Mouse (Mus musculus) c-Kit-positive CD71-negative TER-119-negative erythroid progenitor cells, embryonic 14.5 days (primary cell): ENCODE measurements around the gene Birc2.

Experiments used
- DNase-seq: peaks from one replicate; pipeline ENCODE4 v3.0.0-alpha.2; 2013; ENCODE audit warnings: low read depth

The Birc2 gene

DNA sequence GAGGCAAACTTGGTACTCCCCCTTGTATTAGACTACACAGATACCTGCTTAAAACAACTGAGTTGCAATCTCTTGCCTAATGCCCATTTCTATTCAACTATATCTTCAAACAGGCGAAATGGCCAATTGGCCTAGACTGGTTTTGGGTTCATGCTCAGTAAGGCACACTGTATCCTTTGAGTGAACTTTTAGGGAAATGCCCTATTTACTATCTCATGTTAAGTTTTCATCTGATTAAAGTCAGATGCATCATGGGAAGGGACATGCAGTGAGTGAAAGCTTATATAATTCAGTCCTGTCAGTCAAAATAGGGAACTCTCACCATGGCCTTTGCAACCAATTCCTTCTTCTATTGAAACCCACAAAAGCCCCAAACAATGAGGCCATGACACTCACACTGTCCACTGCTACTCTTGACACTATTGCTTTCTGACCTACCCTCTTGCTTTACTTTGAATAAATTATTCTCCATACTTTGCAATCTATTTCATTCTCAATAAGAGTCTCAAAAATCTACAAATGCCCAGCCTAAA lies 9.9 kb upstream of the Birc2 start:
- no peak for DNase-seq

DNA sequence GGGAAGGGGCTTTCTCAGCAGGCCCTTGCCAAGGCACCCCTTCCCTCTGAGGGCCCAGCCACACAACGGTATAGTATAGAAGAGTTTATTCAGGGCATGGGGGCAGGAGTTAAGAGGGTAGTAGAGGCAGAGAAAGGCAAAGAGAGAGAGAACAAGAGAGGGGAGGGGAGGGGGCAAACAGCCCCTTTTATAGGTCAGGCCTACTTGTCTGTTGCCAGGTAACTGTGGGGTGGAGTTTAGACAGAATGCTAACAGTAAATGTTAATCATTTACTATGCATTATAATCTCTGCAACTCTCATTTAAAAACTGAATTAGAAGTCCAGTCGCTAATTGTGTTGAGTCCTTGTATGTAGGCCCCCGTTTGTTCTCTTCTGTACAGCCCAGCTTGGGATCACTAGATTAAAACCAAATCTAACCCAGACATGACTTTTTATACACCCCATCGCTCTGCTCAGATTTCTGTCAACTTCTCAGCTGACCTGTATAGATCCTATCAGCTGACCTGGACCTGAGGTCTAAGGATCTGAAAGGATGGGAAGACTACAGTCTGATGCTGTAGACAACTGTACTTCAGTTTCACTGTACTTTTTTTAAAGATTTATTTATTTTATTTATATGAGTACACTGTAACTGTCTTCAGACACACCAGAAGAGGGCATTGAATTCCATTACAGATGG lies 8.5 kb upstream of the Birc2 start:
- DNase-seq, result no peak

DNA sequence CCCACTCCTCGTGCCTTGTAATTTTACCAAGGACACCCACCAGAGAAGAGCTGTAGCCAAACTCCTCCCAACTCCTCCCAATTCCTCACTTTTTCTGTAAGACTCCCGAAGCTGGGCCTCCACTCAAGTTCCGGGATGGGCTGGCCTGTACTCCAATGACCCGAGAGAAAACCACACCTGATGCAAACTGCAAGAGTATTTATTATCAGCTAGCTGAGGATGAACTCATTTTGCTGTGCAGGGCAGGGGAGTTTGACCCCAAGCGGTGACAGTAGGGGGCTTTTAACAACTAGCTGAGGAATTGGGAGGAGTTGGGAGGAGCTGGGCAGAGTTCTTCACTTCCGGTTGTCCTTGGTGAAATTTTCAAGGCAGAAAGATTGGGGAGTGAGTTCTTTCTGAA lies 4.4 kb upstream of the Birc2 start:
- no peak for DNase-seq

DNA sequence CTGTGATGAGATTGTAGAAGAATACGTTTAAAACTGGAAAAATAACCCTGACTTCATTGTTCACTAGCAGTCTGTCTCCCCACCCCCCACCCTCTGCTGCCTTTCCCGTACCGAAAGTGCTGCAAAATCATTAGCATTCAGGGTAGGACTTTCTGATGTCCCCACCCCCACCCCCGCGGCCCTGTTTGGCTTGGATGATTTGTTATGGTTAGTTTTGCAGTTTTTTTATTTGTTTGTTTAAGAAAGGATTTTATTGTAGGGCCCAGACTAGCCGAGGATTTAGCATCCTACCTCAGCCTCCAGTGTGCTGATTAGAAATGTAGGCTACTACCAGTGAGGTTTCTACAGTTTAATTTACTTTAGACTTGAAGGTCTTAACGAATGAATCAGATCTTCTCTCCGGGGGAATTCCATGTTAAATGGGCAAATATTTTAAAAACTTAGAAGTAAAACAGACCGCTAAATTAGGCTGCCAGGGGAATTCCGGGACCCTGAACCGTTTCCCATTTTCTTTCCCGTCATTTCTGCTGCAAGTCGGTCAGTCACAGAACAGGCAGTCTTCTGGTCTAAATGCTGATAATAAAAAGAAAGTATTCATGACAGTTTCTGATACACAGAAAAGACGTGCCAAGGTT lies 1.1 kb upstream of the Birc2 start:
- no peak for DNase-seq

DNA sequence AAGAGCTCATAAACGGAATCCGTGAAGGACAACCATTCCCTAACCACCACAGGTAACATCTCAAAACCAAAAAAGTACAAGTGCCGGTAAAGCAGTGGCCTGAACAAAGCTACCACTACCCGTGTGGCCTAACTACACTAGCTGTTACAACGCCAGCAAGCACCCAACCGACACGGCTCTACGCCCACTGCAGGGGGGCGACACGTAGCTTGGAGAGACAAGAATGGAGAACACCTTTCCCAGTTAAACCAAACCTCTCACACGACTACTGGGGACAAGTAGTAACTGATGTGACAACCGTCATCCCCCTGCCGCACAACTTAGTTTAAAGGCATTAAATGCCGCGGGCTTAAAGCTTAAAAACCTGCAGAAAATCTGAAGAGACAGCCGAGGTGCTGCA lies 533 bp downstream of the Birc2 start:
- DNase-seq, result peak; percentile 39

DNA sequence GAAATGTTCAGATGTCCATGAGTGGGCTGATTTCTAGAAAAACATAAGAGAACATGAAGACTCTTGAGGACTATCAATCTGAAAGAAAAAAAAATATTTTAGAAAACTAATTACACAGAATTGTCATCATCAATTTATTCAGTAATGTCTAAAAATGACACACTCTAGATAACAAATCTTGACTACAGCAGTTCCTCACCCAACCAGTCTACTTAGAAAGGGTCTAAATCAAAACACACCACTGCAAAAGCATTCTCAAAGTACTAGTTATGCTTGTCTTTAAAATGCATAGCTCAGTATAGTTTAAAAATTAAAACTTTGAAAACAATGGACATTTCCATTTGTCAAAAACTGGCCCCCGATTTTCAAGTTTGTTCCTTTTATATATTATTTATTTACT lies 1.6 kb downstream of the Birc2 start:
- no peak for DNase-seq

DNA sequence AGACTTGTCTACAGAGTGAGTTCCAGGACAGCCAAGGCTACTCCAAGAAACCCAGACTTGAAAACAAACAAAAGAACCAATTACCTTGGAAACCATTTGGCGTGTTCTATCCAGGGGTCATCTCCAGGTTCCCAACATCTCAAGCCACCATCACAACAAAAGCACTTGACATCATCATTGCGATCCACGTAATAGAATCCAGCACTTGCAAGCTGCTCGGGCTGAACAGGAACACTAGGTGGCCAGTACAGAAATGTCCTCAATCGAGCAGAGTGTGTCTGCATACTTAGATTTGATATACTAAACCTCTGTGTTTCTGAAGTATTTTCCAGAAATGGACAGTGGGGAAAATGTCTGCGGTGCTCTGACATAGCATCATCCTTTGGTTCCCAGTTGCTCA lies 3.4 kb downstream of the Birc2 start:
- DNase-seq, result no peak

DNA sequence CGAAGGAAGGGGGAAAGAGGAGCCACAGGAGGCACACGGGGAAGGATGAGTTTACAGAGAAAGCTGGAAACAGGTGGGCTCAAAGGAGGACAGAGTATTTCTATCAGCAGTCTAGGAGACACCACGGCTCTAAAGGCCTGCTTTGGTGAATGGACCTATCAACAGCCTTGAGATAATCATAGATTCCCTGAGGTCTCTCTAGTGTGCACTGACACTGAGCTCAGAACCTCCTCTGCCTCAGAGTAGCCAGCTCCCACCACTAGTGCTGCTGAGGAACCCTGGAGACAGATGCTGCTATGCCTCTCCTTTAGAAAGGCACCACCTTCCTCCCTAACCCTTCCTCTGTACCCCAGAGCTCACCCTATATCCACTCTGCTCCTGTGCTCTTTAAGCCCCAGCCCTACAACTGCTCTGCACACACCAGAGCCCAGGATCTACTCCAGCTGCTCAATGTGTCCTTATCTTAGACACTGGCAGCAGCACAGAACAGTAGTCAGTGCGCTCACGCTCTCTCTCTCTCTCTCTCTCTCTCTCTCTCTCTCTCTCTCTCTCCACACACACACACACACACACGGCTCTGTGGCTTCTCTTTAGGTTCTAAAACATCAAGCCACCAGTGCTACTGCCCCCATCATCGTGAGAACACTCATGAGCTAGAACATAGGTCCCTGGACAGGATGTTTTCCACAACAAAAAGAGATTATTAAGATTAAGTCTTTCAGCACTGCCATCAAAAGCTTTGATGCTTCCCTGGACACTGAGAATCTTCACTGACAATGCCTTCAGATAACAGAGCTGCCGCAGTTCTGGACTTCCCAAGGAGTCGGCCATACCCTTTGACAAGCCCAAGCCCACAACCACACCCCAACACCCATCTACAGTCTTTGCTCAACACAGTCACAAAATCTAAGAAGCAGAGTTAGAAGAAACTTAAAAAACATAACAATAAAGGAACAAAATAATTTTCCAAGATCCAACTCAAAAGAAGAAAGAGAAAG lies 7.0 kb downstream of the Birc2 start:
- DNase-seq, result no peak

DNA sequence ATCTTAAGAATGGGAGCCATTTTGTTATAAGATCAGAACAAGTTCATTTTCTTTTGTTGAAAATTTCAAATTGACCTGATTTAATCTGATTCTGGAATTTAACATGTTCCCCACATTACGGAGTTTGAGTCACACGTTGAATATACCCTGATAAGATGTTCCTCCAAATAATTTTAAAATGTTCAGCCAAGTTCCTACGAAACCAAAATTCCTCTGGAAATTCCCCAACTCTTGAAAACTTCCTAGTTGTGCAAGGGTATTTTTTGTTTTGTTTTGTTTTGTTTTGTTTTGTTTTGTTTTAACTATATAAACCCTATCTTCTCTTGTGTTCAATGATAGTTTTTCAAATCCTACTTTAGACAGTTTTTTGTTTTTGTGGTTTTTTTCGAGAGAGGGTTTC lies 8.2 kb downstream of the Birc2 start:
- no peak for DNase-seq

DNA sequence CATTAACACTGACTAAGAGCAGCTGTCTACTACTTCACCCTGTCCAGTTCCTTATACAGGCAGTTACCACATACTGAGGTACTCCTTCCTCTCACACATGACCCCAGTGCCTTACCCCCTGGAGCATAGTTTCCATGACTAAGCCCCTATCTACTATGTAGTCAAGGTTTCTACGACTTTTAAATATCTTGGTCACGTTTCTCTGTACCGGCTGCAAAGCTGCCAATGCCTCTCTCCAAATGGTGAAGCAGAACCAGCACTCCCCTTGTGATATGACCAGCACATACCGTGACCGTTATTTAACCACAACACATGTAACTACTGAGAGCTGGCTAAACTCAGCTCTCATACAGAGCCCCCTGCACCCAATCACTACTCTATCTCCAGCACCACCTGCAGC lies 11.9 kb downstream of the Birc2 start:
- DNase-seq, result no peak

DNA sequence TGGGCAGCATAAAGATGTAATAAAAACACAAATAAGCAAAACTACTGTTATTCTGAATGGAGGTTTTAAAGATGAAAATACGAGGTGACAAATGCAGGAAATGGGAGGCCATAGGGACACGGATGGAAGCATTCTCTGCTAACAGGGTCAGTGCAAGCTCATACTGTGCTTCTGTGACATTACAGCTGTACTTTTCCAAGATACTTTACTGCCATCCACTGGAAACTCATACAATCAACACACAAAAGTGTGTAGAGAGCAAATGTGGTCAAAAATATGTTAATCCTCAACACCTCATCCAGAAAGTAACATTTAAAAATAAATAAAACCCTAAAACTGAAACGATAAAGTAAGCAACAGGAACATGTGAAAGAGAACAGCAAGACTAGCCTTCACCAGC lies 14.1 kb downstream of the Birc2 start:
- DNase-seq, result no peak

DNA sequence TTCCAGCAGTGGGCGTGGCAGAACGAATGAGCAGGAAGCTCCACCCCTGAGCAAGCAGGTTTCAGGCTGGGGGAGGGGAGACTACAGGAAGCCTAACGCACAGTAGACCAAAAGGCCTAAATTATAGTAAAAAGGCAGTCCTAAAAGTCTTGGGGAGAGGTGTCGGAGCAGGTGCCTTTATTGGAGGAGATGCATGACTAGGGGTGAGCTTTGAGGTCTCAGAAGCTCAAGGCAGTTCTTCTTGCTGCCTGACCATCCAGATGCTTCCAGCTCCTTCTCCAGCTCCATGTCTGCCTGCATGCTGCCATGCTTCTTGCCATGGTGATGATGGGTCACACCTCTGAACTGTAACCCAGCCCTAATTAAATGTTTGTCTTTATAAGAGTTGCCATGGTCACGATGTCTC lies 31.8 kb downstream of the Birc2 start:
- DNase-seq, result no peak

DNA sequence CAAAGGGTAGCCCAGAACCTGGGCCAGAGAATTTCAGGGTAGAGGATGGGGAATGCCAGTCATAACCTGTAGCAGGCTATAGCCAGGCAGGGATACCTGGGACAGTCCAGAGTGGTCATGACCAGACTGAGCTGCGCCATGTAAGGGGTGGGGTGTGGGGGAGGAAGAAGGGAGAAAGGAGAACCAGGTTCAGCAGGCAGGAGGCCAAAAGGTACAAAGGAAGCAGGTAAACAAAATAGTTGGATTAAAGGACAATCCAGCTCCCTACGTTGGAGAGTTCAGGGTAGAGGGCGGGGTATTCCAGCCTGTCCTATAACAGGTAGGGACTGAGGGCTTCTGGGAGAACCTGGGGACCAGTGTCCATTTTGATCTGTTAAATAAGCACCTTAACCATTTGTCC lies 38.3 kb downstream of the Birc2 start:
- DNase-seq, result no peak

DNA sequence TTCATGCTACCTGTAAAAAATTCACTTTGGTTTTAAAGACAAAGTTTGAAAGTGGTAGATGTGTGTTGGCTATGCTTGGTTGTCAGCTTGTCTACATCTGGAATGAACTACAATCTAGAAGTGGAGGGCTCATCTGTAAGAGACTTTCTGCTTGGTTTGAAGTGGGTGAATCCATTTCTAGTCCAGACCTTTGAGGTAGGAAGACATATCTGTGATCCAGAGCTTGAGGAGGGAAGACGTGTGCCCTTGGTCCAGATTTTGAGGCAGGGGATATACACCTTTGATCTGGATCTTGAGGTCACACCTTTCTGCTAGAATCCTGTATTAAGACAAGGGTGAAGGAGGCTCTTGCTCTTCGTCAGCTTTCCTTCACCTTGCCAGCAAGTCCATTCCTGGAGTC lies 39.3 kb downstream of the Birc2 start:
- DNase-seq, result no peak

DNA sequence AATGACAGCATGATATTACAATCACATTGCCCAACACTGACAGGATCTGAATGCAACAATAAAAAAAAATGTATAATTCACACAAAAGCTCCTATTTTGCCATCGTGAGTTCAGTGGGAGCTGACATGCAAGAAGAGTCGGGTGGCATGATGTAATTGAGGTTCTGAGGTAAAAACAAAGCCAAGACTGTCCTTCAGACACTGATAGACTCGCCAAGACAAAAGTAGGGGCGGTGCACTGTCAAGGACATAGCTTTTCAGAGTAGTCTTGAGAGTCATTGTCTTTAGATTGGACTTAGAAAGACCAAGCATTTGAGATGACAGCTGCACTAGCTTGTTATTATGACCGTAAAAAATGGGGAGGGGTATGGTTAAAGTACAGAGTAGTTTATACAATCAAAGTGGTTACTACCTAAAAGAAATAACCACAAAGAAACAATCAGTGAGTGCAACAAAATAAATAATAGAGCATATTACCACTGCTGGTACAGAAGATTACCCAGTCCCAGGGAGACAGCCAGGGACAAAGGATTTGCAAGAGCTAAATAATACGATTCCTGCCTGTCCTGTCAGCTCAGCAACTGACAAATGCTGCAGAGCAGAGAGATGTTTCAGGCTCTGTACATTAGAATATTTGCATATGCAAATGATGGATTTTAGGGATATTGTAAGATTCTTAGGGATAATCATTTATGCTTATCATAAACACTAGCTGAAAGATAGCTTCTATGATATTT lies 40.6 kb downstream of the Birc2 start:
- no peak for DNase-seq

DNA sequence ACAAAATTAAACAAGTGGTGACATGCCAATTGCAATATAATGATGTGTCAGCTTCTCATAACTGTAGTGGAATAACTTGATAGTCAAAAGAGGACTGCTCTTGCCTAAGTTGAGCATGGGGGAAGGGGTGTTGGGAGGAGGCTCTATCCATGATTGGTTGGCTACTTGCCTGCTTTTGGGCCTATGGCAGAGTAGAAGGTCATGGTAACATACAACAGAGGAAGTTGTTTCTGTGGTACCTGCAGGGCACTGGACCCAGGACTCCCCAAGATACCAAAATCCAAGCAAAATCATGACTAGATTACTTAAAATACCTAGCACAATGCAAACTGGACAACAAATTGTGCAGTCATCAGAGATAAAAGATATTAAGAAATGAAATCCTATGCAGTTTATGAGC lies 41.3 kb downstream of the Birc2 start:
- no peak for DNase-seq

DNA sequence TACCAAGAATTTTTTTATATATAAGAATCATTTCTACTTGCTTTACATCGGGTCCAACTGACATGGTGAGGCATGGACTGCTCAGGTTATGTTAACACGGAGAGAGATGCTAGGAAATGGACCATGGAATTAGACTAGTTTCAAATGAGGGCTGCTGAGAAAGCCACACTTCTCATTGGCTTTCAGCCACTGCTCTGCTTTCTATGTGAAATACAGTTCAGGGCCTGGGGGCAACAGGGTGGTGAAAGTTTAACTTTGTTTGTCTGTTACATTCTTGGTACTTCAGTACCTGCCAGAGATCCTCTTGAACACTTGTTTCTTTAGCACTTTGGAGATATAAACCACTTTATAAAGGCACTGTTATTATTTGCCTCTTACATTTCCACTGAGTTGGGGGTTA lies 43.3 kb downstream of the Birc2 start:
- no peak for DNase-seq

DNA sequence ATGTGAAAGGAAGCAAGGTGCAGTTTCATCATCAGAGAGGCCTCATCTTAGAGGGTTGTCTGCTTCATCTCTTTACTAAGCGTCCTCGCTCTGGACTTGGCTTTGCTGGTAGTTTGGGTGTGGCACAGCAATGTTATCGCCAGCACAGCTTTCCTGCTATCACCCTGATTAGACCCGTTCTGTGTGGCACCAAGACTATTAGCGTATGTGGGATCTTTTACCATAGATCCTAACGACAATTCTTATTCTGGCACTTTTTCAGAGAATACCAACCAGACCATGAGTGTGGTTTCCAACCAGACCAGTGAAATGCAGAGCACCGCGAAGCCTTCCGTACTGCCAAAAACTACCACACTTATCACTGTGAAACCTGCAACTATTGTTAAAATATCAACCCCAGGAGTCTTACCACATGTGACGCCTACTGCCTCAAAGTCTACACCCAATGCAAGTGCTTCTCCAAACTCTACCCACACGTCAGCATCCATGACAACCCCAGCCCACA lies 46.2 kb downstream of the Birc2 start:
- DNase-seq, result no peak

DNA sequence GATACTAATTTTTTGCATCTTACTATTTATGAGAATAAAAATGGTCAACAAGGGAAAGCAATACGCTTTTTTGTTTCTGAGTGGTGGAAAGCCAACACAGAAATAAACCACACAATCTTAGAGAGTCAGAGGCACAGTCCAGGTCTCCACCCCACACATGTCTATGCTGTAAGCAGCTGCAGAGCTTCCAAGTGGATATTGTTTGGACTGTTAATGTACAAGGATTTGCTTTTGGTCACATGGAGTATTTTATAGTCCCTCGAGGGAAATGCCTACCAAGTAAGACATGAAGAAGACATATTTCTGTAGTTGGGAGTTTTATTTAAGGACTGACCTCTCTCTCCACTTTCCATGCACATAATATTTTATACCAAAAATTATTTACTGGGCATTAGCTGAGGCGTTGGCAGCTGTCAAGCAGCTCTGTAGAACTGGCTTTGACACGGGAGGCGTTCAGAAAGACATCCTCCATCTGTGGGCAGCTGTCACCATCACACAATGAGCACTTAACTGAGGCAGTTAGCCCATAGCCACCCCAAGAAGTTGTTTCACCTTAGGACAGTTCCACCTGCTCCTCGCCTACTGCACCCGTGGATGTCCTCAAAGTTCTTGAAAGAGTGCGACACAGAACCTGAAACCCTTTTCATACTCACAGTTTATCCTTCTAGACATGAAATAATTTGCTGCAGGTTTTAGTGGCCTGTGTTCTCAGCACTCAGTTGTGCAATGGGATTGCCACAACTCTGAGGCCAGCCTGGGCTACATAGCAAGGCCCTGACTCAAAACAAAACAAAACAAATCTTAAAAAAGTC lies 46.9 kb downstream of the Birc2 start:
- no peak for DNase-seq

DNA sequence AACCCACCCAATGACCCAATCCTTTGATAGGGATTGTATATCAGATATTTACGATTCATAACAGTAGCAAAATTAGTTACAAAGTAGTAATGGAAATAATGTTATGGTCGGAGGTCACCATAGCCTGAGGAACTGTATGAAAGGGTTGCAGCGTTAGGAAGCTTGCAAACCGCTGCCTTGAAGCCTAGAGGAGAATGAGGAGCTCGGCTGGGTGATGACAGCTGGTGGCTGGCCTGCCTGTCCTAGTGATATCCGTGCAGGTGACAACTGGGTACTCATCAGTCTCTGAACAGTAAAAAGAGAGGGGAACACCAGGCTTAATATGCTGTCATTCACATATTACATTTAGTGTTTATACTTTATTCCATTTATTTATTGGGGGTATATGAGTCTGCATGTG lies 48.5 kb downstream of the Birc2 start:
- DNase-seq, result no peak

DNA sequence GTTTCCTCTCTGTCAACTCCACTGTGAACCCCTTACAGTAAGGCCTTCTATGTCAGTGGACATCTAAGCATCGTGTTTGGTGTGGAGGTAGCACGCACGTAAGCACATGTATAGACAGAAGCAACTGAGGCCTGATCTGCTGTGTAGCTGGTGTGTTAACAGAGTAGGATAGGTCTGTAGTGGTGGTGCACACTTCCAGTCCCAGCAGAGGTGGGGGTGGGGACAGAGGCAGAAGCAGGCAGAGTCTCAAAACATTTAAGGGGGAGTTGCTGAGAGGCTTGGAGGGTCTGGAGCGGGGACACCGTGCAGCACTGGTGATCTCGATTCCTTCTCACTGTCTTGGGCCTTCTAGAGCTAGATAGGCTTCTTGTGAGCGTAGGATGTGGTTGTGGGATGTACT lies 50.8 kb downstream of the Birc2 start:
- DNase-seq, result no peak
